Mouse (Mus musculus) brain, embryonic 18.5 days (tissue): ENCODE results near the gene Cfd.

Experiments used
- DNase-seq: peaks from one replicate; pipeline ENCODE4 v3.0.0-alpha.2; 2012; ENCODE audit warnings: low read depth, low spot score

Cfd gene

DNA sequence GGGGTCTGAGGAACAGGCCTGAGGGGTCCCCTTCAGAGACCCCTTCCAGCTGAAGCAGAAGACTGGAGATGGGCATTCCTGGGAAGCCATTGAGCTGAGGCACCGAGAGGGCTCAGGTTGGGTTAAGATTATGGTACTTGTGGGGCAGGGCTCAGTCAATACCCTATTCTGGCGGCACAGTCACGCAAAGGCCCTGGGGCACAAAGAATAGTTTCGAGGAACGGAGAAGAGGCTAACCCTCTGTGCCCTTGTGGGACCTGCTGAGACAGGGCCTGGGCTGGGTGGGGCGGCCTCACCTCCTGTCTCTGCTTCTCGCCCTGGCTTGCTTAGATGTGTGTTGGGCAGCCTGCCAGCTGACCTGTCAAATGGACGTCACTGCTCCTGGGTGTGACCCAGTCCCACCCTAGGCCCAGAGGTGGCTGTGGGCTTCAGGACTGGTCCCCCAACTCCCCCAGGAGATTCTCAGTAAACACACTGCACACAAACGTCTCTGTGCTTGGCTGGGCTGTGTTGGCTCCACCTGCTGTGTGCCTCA, 42.6 kb downstream of the Cfd start:
- DNase-seq, result no peak

DNA sequence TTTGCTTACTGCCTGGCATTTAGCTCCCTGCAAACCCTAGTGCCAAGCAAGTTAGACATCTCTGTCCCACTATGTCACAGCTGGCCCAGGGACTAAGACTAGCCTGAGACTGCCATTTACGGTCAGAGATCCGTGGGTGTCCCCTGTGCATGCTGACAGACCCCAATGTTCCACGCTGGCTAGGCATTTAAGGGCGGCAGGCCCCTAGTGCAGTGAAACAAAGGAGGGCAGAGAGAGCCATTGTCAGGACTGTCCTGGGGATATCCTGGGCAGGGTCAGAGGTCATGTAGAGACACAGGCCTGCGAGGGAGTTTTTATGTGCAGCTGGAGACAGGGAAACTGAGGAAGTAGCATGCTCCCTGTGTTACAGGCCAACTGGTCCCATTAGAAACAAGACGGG, 43.2 kb downstream of the Cfd start:
- DNase-seq, result no peak

DNA sequence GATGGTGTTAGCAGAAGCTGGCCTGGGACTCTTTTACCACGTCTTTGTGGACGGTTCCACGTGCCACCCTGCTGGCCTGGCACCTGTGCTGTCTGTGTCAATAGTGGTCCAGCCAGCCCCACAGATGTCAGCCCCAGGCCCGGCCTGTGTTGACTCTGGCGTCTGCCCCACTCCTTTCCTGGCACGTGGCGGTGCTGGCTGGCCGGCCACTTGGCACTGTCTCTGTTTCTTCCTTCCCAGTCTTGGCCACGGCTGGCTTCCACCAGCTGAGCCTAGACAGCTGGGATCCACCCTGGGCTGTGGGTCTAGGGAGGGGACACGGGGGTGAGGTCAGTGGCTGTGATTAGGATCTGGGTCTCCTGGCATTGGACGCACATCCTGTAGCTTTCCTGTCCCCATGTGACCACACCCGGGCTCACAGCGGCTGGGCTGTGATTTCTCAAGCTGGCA, 43.6 kb downstream of the Cfd start:
- no peak for DNase-seq

DNA sequence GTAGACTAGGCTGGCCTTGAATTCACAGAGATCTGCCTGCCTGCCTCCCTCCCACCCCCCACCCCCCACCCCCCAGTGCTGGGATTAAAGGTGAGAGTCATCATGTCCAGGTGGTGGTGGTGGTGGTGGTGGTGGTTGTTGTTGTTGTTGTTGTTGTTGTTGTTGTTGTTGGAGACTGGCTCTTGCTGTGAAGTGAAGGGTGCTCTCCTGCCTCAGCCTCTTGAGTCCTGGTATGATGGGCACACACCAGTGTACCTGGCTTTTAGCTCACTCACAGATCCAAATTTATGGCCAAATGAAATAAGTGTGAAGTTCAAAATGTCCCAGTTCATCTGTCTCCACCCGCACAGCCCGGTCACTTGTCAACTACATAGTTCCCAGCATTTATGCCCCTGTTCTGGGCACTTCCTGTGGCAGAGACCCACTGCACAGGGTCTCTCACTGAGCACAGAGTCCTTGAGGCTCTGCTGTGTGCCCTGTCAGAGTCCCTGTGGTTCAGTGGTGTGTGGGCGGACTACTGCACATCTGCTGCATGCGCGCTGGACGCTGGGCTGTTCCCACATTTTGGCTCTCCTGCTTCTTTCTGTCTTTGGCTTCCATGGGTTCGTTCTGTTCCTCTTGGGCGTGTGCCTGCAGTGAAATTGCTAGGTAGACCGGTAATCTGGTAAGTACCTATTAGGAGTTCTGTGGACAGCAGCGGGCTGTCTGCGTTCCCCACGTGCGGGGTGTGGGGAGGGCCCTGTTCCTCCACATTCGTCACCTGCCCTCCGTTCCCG, 44.3 kb downstream of the Cfd start:
- no peak for DNase-seq

DNA sequence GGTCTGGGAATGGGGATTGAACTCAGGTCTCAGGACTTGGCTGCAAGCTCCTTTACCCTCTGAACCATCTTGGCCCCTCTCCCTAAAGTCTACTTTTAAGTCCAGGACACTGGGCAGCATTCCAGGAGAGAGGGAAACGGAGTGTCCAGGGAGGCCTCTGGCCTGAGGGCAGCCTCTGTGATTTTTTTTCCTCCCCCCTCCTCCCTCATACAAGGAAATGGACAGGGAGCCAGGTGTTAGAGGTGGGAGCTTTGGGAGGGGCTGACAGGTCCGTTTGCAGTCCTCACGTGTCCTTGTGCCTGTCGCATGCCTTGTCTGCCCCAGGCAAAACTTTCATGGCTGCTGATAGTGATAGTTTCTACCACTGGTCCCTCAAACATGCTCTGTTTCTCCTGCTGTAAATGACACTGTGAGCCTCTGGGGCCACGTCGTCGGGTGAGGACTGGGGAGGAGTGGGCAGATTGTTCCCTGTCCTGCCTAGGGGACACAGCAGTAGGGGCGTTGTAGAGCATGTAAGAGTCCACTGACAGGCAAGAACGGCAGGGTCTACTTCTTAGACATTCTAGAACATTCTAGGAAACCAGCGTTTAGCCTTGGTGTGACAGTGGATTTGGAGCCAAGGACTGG, 45.7 kb downstream of the Cfd start:
- DNase-seq, result no peak

DNA sequence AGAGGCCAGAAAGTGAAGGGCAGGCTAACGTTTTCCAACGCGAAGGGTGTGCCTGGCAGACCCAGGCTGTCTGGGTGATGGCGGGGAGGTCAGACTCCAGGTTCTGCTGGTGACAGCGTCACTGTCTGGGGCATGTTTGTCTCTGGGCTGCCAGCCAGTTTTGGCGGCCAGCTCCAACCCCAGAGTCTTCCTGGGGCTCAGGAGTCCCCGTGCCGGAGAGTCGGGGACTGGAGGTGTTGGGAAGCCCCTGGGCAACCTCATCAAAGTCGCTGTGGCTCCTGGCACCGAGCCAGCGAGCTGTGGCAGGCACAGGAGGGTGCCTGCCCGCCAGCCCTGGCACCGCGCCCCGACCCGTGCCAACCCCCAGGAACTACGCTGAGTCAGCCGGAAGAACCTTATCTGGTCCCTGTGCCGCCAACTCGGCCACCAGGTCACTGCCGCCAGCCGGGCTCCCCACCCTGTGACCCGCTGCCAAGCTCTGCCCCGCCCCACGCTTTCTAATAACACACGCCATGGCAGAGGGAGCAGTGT, 46.3 kb downstream of the Cfd start:
- no peak for DNase-seq

DNA sequence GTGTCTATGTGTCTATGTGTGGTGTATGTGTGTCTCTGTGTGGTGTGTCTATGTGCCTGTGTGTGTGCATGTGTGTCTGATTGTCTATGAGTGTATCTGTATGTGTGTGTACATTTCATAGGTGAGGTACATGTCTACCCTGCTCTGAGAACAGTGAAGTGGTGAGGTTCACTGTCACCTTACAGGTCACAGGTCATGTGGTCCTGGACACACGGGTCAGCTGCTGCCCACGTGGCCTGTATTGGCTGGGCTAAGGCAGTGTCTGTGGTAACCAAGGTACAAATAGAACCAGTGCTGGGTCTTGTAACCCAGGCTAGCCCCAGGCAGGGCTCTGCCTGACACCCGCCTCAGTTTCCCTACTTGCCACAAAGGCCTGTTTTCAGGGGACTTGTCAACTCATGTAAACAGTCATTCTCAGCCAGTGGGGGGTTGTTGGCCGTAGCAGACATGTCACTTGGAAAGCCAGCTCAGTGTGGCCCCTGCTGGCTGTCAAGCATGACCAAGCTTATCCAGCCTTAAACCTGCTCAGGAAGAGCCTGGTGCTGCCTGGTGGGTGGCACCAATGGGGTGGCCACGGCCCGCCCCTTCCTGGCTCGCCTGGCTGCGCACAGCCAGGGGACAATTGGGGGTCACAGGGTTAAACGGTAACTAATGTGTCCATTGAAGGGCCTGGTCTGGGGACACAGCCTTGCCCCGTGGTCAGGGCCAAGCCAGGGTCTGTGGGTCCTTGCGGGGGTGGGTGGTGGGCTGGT, 47.3 kb downstream of the Cfd start:
- DNase-seq, result no peak

DNA sequence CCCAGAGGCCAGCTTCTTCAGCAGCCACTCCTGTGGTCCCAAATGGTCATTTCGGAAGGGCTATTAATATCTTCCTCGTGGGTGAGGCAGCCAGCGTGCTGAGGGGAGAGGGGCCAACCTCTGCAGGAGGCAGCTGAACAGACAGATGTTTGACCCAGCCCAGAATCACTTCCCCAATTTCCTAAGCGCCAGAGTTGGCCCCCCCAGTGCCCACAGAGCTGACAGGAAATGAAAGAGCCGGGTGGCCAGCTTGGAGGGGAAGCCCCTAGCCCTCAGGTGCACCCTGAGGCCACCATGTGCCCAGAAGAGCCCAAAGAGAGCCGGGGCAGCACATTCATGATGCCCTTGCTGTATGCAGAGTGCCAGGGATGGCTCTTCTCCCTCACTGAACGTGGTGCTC, 50.1 kb downstream of the Cfd start:
- DNase-seq, result no peak
